Mouse (Mus musculus) hematopoietic stem cell, adult 5-6 weeks (primary cell): Measurements from ENCODE around the gene Rpl4. TPM values are rescaled to one million over a fixed set of nuclear protein-coding genes. Genes with fewer than 3 reads are reported as not detected.

Experiments used
- ATAC-seq, 2 experiments: fragments of 125-278 bp in 1 of 2; replicated peaks in 1 of 2; 2 replicates each; pipeline ENCODE4 v1.8.0; 2016 to 2017; ENCODE audit warnings: inconsistent platforms in 2 of 2, mild to moderate bottlenecking in 2 of 2, moderate number of reproducible peaks in 2 of 2, low read depth in 1 of 2, moderate TSS enrichment in 1 of 2; ENCODE audit not compliant: low FRiP score in 2 of 2, poor library complexity in 2 of 2, severe bottlenecking in 2 of 2, insufficient read depth in 1 of 2, low TSS enrichment in 1 of 2
- total RNA-seq: library from RNA; stranded (forward); fragments of 172-1452, 232-1000 nt; gene quantifications from 2 replicates; pipeline ENCODE4 v1.2.3, GENCODE M21; 2017

Rpl4 gene
- total RNA-seq, 1 experiment from 2014 or later: 3,174 TPM

DNA sequence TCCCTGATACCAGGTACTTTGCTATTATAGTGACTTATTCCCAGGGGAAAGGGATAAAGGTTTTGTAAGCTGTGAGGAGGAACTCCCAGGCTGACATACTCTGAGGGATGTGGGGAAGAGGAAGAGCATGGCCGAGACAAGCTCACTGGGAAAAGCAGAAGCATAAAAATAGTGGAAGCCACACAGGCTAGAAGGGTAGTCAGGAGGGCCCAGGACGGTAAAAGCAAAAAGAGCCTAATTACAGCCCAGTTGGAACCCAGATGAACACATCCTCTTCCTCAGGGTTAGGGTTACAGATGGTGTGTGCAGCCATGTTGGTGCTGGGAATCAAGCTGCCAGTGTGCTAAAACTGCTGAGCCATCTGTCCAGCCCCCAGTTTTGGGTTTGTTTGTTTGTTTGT lies 48.9 kb downstream of the Rpl4 start:
- ATAC-seq: peak in 1 of 2 experiments; percentile 12; a peak in 1 of 4 replicates

DNA sequence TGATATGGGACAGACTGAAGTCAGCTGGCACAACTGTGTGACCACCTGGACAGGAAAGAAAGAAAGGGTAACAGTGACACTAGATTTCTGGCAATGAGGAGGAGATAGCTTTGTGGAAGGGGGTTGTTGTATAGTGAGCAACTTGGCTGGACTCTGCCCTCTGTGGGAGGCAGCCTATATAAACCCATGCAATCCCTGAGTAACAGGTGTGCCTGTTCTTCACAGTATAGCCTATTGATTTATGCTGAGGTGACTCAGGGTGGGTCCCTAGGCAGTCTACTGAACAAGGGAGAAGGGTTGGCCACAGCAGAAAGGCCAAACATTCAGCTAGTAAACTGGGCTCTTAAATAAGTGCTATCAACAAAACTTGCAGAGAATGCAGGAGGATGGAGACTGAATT lies 52.6 kb downstream of the Rpl4 start:
- ATAC-seq: no peak

DNA sequence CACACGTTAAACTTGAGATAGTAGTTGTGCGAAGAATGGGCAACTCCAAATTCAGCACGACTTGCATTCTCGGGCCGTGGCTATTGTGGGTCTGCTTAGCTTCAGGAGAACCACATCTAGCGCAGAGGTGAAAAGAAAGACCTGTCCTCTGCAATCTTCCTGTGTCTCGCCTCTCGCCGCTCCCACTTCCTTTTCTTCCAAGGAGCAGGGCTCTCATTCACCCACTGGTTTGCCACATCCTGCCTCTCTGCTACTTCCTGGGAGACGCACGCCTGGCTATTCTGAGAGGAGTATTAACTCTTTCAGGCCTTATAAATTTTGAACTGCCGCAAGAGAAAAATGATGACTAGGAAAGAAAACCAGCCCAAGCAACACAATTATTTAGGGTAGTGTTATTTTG lies 54.6 kb downstream of the Rpl4 start:
- peak; percentile 17 to 56; a peak in 3 of 4 replicates for ATAC-seq

Other genes with a start within 250 kb of the Rpl4 start
- gene Smad6, start 151.3 kb upstream of the Rpl4 start, total RNA-seq: 2.6 and 3.9 TPM in 2 replicates
- gene Lctl, start 56.2 kb upstream of the Rpl4 start, total RNA-seq: not detected in 2 replicates
- 78.7 and 144 TPM in 2 replicates for gene Zwilch, start 271 bp upstream of the Rpl4 start, total RNA-seq
- 33.3 and 46.5 TPM in 2 replicates for gene Snapc5, start 5.9 kb downstream of the Rpl4 start, total RNA-seq
- gene Uchl4, start 61.8 kb downstream of the Rpl4 start, total RNA-seq: 1.4 TPM in 1 of 2 replicates, not detected in the other
- gene Map2k1, start 80.3 kb downstream of the Rpl4 start, total RNA-seq: 47.4 and 50.0 TPM in 2 replicates
- 200 and 258 TPM in 2 replicates for gene Tipin, start 108.2 kb downstream of the Rpl4 start, total RNA-seq
- gene Dis3l, start 167.9 kb downstream of the Rpl4 start, total RNA-seq: 17.9 and 24.9 TPM in 2 replicates
- 0.25 TPM in 1 of 2 replicates, not detected in the other for gene Megf11, start 212.3 kb downstream of the Rpl4 start, total RNA-seq